Mouse (Mus musculus): ENCODE data around the gene Fam43b.

- TF ChIP-seq EP300 (optimal IDR thresholded peaks at IDR 0.05) (no peak), CTCF (IDR thresholded peaks at IDR 0.05; ENCODE audit: low read depth) (no peak)
These were observed 14.7 kb upstream of the Fam43b start for GRCm38 (mm10) chr4:138411011-138411410.
